Mouse (Mus musculus) kidney, adult 18-20 months (tissue): ENCODE measurements around the gene Rhou.
"Not testable (repeated sequence)": the region's sequence is repeated elsewhere in the genome, so short reads cannot be mapped to it uniquely, and the experiment has no call there.

Experiments
- DNase-seq: peaks from one replicate; pipeline ENCODE4 v3.0.0; 2021

Rhou gene

GRCm38 (mm10) chr8:123653308-123653993 is at the start of gene Rhou:
Rhou (plus strand) TSS chr8:123653929.
- DNase-seq = peak; percentile 93

DNA sequence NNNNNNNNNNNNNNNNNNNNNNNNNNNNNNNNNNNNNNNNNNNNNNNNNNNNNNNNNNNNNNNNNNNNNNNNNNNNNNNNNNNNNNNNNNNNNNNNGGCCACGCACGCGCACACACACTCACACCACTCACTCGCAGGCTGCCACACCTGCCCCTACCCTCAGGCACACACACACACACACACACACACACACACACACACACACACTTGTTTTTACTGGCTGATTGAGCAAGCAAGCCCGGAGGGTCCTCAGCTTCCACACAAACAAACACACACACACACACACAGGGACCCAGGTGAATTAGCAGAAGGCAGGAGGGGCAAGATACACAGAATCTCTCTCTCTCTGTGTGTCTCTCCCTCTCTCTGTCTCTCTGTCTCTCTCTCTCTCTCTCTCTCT is 41.1 kb upstream of the Rhou start:
- peak; percentile 2 for DNase-seq

GRCm38 (mm10) chr8:123623523-123623922 is 30.2 kb upstream of the Rhou start:
- DNase-seq = not testable (repeated sequence)

GRCm38 (mm10) chr8:123624274-123624673 is 29.5 kb upstream of the Rhou start:
- no peak for DNase-seq

DNA sequence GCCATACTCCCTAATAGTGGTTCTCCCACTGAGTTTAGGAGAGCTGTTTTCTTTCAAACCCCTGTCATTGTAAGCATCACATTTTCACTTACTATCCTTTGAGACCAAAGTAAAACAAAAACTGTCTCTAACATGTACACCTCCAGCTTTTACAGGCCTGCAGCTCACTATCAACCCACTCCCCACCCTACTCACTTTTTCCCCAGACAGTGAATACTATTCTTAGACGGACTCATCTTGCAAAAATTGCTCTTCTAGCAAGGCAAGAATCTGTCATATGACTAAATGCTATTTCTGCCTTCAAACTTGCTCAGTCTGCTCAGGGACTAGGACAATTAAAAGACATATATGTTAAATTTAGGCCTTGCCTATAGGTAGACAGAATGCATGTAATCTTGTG is 29.0 kb upstream of the Rhou start:
- DNase-seq = no peak

DNA sequence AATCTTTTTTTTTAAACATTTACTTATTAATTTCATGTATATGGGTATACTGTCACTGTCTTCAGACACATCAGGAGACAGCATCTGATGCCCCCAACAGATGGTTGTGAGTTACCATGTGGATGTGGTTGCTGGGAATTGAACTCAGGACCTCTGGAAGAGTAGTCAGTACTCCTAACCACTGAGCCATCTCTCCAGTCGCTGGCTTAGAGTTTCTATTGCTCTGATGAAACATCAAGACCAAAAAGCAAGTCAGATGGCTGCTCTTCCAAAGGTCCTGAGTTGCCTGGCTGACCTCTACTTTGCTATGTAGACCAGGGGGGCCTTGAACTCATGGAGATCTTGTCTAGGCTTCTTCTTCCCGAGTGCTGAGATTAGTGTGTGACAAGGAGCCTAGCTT is 28.0 kb upstream of the Rhou start:
- no peak for DNase-seq

DNA sequence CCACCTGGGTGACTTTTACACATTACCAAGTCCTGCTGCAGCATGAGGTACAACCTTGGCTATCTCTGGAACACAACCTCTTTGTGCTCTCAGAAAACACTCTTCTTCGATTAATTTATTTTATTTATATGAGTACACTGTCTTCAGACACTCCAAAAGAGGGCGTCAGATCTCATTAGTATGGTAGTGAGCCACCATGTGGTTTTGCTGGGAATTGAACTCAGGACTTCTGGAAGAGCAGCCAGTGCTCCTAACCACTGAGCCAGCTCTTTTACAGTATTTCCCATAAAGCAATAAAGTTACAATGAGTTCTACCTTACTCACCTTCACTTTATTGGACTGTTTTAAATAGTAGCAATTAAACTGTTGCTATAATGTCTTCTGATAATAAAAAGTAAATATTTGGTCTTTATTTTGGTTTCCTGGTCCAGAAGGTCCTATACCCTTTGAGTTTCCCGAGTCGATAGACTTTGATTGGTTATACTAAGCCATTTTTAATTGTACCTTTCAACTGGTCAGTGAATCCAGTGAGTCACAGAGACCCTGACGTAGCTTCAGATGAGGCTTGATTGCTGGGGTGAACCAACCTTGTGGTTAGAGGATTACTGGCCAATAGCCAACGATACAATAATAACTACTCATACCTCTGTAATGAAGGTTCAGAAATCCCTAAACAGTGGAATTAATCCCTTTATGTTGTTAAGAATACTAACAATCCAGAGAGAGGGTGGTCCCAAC is 26.1 kb upstream of the Rhou start:
- DNase-seq = no peak

- peak; percentile 71 for DNase-seq
These were observed 25.3 kb upstream of the Rhou start for GRCm38 (mm10) chr8:123628253-123628967.

GRCm38 (mm10) chr8:123628968-123629755 is 24.6 kb upstream of the Rhou start:
- peak; percentile 73 for DNase-seq

DNA sequence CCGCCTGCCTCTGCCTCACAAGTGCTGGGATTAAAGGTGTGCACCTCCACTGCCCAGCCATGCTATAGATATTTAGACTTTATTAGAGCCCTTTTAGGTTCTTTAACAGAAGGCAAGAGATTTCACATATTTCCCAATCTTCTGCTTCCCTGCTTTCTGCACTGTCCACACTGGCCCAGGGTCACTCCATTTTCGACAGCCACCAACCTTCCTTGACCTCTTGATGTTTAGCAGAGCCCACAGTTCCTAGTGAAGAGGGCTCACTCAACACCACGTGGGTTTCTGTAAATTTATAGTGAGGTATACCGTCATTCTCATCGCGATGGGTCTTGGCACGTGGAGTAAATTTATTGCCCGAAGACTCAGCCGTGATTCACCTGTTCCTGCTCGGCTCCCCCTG is 23.7 kb upstream of the Rhou start:
- DNase-seq = no peak

- no peak for DNase-seq
These were observed 22.9 kb upstream of the Rhou start for GRCm38 (mm10) chr8:123630841-123631251.

DNA sequence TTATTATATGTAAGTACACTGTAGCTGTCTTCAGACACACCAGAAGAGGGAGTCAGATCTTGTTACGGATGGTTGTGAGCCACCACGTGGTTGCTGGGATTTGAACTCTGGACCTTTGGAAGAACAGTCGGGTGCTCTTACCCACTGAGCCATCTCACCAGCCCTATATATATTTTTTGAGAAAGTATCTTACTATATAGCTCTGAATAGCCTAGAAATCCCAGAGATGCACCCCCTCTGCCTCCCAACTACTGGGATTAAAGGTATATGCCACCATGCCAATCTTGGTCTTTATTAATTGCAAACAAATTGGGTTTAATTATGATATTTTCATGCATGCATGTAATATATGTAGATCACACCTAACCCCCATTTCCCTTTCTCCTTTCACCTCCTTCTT is 22.0 kb upstream of the Rhou start:
- DNase-seq = not testable (repeated sequence)

DNA sequence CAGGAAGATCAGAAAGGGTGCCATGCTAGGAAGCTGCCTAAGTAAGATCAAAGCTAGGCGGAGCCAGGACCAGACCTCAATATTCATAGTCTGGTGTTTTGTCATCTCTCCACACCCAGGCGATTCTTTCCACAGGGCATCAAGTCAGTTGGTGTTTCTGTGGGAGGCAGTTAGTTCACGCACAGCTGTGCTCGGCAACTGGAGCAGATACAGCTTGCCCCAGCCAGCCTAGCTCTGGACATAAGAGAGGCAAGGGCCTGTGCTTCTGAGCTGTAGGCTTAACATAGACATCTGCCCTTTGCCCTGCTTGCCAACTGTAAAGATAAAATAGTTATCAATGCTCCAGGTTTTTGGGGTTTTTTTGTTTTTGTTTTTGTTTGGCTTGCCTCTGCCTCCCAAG is 21.5 kb upstream of the Rhou start:
- DNase-seq = no peak

DNA sequence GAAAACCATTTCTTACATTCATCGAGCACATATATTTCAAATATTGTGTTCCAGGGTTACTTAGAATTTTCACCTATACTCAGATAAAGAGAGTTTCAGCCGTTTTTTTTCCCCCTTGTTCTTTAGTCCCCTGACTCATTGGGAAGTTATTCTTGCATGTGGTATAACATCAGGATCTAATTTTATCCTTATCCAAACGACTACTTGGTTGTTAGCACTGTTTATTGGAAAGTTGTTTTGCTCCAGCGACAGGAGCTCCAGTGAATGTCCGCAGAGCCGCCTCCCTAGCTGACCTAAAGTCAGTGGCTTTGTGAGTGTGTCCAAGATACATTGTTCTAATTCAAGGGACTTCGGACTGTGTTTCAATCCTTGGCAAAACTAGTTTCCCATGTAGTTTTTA is 19.9 kb upstream of the Rhou start:
- no peak for DNase-seq

DNA sequence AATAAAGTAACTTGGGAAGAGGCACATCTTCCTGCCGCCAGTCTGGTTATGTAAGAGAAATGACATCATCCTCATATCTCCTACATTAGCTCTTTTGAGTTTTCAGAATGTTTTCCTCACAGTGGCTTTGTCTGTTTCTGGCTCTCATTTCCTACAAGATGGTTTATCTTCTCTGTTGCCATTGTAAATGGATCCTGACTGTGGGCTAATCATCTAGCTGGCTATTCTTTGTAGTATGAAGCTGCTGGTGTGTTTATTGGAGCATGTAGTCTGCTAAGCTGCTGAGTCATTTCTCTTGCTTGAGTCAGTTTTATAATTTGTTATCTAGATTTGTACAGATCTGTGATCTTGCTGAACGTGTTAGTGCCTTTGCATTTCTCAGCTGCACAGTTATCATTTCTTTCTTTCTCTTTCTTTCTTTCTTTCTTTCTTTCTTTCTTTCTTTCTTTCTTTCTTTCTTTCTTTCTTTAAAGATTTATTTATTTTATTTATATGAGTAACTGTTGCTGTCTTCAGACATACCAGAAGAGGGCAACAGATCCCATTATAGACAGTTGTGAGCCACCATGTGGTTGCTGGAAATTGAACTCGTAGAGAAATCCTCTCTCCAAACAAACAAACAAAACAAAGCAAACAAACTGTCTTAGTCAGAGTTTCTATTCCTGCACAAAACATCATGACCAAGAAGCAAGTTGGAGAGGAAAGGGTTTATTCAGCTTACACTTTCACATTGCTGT is 19.2 kb upstream of the Rhou start:
- no peak for DNase-seq

GRCm38 (mm10) chr8:123635671-123636070 is 18.1 kb upstream of the Rhou start:
- no peak for DNase-seq

DNA sequence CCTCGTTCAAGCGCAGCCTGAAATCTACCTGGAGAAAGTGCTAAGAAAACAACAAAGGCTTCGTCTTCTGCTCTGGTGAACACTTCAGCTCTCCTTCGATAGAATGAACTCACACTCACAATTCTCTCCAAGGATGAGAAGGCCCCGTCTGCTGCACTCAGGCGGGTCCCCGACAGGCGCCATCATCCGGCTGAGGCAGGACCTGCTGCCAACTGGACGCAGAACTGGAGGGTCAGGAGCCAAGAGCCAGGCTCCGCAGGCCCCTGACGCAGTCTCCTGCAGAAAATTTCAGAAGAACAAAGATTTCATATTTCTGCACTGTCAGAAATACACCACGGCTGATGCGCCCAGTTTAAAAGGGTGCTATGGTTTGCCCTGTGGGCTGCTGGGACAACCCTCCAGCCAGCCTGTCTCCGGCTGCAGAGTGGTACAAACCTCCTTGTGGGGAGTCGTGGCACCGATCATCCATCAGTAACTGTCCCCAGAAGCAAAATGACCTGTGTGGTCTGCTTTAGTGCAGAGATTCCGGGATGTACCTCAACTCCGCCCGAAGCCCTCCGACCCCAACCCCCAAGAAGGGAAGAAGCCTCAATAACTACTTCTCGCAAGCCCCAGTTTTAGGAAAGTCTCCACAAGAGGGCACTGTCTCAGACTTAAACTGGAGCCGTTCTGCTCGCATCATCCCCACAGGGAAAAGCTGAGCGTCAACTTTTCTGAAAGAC is 10.2 kb upstream of the Rhou start:
- DNase-seq = peak; percentile 47

DNA sequence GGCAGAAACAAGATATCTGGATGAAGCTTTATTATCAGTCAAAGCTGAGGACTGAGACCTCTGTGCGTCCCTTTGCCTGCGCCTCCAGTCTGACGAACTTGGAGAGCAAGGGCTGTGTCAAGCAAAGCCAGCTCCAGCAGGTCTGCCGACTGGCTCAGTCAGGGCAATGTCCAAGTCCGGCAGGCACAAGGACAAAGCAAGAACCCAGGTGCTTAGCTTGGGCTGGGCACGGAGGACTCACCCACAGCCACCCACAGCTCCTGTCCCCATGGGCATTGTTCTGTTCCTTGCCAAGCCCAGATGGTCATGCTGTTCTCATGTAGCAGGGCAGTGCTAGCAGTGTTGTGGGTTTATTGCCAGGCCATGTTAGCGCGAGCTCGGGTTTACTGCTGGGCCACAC is 8.5 kb upstream of the Rhou start:
- peak; percentile 40 for DNase-seq

DNA sequence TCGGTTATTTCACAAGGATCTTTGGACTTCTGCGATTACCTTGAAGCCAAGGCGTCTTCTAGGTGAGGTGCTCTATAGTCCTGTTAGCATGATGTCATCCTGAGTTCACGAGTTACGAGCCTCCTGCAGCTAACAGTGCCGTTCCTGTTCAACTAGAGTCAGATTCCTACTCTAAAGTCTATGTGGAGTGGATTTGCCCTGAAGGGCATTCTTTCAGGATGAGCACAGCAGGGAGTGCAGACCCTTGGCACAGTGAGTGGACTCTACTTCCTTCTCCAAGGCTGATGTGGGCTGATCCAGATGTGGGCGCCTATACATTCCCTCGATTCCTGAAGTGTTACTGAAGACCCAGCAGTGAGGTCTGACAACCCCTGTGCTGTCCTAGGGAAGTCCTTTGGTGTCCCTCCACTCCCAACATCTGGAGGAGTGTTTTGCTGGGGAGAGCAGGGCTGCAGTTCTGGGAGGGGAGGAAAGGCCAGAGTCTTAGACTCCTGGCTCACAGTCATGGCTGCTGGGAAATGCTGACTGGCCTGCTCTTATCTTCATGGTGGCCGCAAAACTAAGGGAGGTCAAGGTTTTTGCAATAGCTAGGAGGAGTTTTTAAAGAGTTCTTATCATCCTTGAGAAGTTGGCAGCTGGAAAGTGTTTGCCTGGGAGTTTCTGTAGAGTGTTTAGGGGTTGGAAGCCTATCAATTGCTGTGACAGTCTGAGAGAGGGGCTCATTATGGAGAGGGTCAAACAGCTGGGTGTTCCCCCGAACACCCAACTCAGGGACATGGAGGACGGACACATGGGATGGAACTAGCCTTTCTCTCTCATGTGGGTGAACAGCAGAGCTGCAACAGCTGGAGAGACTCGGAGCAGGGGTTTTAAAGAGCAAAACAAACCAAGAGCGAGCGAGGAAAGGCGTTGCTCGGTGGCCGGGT is 5.2 kb upstream of the Rhou start:
- DNase-seq = no peak

DNA sequence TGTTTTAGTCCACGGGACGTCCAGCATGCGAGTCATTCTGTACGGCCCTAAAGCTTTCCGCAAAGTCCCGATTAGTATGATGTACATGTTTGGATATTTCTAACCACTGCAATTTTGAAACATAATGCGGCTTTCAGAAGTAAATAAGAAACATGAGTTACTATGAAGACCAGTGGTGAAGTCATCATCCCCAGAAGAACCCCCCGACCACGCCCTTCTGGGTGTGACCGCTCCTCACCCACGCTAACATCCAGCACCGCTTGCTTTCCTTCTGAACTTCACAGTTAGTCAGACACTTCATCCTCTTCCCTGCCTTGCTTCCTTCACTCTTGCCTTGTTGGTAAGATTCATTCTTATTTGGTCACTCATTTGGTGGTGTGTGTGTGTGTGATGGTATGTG is 4.2 kb upstream of the Rhou start:
- DNase-seq = no peak
